Mouse (Mus musculus): ENCODE measurements around the gene Bcorl1.
A peak's percentile ranks its signal among the peaks of the same experiment; 100 is the strongest.

The Bcorl1 gene

DNA sequence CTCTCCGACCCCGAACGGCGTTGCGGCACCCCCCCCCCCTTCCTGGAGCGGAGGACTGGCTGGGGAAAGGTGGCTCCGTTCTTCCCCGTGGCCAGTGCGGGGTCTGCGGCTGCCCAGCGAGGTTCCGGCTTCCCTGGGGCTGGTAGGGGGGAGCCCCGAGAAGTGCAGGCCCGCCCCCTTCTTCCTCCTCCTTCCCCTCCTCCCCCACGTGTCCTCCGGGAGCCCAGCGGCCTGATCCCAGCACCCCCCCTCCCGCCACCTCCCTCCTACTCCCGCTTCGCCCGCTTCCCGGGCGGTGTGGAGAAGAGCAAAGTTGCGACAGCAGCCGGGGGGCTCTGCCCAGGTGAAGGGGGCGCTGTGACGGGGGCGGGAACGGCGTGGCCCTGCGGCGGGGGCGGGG, at the start of gene Bcorl1:
Gene Bcorl1, plus strand, starts transcription at position 218 of the 400 bp plus-strand sequence.
- DNase-seq, result no peak

DNA sequence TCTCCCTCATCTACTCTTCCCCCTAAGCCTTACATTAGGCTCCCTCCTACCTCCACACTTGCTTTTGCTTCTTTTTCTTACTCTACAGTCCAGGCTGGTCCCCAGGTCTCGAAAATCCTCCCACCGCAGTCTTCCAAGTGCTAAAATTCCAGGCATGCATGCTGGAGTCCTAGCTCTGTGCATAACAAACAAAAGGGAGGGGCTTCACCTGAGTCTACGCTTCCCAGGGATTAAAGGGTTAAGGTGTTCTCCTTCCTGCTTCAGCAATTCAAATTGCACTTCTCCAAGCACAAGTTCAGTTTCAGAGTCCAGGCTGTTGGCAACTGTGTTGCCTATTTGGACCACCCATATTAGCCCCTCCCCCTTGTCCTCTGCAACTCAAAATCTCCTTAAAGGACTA, 49.7 kb upstream of the Bcorl1 start:
- DNase-seq, result no peak

DNA sequence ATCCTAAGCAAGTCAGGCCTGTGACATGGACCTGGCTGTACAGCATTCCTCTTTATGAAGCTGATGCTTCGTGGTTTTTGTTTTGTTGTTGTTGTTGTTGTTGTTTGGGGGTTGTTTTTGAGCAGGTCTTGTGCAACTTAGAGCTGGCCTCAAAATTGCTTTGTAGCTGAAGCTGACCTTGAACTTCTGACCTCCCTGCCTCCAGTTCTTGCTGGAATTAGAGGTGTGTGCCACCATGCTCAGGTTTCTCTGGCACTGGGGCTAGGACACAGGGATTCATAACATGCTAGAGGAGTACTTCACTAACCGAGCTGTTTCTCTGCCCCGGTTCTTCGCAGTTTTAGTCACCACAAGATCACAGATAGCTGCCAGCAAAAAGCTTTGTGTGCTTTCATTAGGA, 35.8 kb upstream of the Bcorl1 start:
- DNase-seq, result no peak

DNA sequence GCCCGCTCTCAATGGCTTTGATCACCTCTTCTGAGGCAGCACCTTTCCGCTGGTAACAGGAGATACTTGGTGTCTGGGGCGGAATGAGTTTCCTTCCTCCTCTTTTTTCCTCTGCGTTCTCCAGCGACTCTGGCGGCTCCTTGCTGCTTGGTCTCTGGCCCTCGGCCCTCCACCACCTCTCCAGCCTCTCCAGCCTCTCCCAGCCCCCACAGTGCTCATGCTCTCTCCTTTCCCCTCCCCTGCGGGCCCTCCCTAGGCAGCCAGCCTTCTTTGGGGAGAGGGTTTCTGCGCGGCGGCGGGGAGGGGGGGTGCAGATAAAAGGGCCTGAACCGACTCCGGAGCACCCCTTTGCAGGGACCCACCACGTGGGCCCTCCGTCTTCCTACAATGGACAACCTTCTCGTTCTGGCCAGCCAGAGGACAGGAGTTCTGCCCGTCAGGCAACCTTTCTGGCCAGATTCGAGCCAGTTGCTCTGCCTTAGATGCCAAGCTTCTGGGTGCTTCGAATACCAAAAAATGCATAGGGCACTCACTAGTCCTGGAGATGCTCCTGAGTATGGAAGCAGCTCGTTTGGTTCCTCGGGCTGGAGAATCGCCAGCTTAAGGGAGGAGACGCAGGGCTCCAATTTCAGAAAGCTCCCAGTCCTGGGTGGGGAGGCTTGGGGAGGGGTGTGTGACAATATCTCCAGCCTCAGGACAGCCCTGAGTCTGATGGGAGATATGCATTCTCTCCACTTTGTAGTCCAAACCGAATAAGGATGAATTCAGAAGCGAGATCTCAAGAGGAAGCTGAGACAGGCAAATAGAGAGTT, 30.2 kb upstream of the Bcorl1 start:
- peak; percentile 33 for DNase-seq

DNA sequence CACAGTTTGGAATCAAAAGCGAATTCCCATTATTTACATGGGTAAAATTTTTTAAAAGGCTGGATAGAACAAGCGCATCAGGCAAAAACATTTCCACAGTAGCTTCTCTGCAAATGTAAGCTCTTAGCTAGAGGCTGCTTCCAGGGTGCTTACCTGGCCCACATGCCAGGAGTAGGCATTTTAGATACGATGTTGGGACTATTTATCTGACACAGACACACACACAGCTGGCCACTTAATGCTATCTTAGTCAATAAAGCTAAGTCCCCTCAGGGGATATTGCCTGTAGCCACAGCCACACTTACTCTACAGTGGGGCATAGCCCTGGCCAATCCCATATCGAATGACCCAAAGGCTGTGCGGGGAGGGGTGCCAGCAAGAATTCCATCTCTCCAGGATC, 29.4 kb upstream of the Bcorl1 start:
- no peak for DNase-seq

DNA sequence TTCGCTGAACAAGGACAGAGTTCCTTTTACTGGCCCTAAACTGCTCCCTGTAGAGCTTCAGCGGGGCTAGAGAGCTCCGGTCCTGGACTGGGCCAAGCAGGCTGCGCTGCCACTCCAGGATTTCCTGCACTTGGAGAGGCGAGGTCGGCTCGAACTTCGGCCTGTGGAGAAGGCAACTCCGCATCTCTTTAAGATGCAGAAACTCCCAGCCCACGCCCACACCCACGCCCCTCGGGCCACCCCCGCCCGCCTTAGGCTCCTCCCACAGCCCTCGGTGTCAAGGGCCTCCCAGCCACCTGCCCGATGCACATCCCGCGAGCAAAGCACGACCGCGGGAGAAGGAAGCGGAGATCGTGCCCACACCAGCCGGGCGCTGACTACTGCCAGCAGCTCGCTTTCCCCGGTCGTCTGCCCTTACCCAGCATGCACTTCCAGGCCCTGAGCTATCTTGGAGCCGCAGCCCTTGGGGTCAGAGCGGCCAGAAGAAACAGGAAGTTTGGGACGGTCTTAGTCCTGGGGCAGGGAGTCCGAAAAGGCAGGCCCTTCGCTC, 26.6 kb upstream of the Bcorl1 start:
- DNase-seq, result peak; percentile 91

DNA sequence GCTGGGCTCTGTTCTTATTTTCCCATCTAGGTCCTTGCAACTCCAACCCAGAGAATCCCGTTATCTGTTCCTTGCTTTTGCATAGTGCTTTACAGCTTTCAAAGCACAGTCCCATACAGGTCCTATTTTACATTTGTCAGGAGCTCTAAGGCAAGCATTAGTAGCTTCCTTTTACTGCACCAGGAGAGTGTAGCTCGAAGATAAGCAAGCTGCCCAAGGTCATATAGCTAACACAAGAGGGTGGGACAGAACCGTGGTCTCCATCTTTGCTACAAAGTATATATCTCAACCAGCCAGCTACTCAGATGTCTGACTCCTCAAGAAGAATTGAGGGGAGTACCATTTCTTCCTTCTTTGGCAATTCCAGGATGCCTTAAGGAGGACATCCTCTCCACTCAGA, 23.7 kb upstream of the Bcorl1 start:
- no peak for DNase-seq

DNA sequence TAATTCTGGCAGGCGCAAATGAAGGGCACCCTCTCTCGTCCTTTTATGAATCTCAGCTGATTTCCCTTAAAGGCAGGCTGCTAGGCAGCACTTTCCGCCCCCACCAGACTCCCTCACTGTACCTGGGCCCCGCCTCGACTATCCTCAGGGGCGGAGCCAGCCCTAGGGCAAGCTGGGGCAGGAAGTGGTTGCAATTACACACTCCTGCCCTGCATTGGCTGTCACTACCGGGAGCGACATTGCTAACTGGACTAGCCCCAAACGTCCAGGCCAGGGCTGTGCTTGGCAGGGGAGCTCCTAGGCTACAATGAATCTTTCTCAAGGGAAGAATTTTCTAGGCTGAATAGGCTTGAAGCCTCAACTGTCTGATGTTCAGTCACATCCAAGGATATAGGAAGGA, 23.0 kb upstream of the Bcorl1 start:
- peak; percentile 81 for DNase-seq

- DNase-seq, result peak; percentile 35
Measured at GRCm38 (mm10) chrX:48340441-48341049, 613 bp upstream of the Bcorl1 start.

GRCm38 (mm10) chrX:48341621-48342161, 533 bp downstream of the Bcorl1 start:
- peak; percentile 56 for DNase-seq

DNA sequence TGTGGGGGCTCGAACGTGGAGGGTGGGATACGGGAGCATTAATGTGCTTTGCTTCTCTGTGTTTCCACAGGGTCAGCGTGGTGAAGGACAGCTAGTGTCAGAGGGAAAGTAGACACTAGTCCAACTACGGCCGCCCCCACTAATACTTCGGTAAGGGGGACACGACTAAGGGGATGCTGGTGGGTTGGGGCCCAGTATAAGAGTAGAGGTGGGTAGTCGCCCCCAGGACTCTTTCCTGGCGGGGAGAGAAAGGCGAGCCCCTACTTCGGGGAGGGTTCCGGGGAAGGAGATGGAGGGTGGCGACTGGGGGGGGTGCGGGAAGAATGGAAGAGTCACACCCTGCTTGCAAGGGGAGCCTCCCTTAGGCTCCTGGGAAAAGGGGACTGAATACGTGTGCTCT, 1.6 kb downstream of the Bcorl1 start:
- DNase-seq, result peak; percentile 20

DNA sequence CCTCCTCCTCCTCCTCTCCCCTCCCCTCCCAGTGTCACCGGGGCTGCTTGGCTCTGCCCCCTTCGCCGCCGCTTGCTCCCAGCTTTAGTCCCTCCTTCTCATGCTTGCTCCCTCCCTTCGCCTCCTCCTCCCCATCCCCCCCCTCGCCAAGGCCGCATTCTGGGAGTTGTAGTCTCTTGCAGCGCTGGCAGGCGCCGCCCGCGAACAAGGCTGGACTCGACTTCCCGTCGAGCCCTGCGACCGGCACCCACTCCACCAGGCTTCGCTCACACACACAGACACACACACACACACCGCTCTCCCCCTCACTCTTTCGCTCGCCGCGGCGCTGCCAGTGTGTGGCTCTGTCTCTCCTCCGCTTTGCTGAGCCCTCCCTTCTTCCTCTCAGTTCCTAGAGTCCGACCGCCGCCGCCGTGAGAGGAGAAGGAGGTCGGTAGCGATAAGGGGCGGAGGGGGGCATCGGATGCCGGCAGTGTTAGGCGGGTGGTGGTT, 2.3 kb downstream of the Bcorl1 start:
- peak; percentile 88 for DNase-seq

GRCm38 (mm10) chrX:48343966-48344642, 2.9 kb downstream of the Bcorl1 start:
- no peak for DNase-seq

GRCm38 (mm10) chrX:48344643-48345384, 3.7 kb downstream of the Bcorl1 start:
- peak; percentile 54 for DNase-seq

DNA sequence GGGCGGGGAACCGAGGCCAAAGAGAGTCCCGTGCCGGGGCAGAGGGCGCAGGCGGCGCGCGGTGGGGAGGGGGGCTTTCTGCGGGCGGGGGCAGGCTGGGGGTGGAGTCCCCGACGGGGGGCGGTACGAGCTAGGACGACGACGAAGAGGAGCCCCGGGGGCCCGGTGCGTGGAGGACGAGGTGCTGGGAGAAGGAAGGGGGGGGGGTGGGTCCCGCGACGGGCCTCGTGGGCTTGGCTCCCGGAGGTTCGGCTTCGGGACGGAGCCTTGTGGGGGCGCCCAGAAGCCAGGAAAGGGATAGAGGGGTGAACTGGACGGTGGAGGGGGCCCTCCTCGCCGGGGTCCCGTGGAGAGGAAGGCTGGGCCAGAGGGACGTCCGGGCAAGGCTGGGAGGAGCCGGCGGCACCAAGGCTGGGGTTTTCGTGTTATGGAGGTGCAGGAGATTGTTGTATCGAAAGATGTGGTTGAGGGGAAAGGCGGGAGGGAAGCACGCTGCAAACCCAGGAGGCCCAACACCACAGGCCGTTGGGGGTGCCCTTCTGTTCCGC, 4.3 kb downstream of the Bcorl1 start:
- DNase-seq, result peak; percentile 66

DNA sequence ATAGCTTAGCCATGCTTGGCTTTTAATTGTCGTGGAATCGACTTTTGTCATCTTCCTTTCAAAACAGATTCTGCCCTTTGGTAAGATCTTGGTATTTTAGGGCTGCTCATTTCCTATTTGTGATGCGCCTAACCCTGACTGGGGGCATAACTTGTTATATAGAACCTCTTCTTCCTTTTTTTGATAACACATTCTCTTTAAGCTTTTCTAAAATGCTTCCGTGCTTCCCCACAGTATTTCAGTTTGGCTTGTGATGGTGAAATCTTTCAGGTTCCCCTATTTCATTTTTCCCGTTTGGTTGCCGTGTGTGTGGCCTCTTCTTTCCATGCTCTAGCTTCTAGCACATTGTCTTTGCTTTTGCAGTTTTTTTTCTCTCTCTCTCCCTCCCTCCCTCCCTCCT, 14.2 kb downstream of the Bcorl1 start:
- no peak for DNase-seq

GRCm38 (mm10) chrX:48365836-48366577, 24.8 kb downstream of the Bcorl1 start:
- DNase-seq, result no peak

DNA sequence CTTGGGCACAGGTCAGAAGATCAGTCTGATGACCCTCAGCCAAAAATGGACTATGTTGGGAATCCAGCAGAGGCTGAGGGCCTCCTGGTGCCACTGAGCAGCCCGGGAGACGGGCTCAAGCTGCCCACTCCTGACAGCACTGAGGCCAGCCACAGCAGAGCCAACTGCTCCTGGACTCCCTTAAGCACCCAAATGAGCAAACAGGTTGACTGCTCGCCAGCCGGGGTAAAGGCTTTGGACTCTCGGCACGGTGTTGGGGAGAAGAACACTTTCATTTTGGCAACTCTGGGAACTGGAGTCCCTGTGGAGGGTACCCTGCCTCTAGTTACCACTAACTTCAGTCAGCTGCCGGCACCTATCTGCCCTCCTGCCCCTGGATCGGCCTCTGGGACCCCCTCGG, 26.7 kb downstream of the Bcorl1 start:
- no peak for DNase-seq

GRCm38 (mm10) chrX:48383643-48384042, 42.5 kb downstream of the Bcorl1 start:
- peak; percentile 79 for DNase-seq

DNA sequence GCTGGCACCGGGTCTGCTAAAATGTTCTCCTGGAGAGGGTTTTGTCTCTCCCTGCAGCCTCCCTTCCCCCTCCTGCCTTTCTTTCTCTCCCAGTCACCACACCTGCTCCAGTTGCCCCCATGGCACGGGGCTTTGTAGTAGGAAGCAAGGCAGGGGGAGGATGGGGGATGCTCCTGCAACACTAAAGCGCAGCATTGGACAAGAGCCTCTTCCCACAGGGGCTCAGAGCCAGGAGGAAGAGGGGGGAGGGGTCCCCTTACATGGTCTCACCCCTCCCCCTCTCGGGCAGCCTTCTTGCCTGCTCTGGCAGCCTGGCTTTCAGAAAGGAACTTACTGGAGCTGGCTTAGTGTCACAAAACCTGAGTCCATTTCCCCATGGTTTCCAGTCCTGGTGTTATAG, 44.8 kb downstream of the Bcorl1 start:
- DNase-seq, result no peak

DNA sequence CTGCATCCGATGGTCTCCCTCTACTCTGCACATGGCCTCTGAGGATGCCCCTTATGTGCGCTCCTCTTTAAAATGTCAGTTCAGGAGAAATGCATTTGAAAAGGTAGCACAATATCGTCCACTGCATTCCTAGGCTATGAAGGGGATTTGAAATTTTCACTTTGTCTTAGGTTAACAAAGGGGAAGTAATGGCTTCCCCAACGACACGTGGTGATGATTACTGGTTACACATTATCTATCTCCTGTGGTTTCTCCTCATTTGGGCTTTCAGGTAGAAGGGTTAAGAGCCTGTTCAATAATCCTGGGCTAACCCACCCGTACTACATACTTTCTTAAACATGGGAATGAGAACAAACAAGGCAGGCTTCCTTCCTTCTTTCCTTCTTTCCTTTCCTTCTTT, 48.2 kb downstream of the Bcorl1 start:
- DNase-seq, result no peak
